Mouse (Mus musculus) ES-E14 (cell line): ENCODE measurements around the gene Fer. TPM values are rescaled to one million over a fixed set of nuclear protein-coding genes. Genes with fewer than 3 reads are reported as not detected.

Experiments used
- DNase-seq: peaks from one replicate; pipeline ENCODE4 v3.0.0-alpha.2; 2013; ENCODE audit warnings: low read depth, low spot score
- H3K27ac ChIP-seq: 2 replicates; pipeline ENCODE4 v1.5.1; 2012; ENCODE audit warnings: low read depth, mild to moderate bottlenecking, low read length, moderate library complexity, mixed read lengths; ENCODE audit not compliant: poor library complexity, insufficient read depth, severe bottlenecking
- H3K36me3 ChIP-seq: 2 replicates; pipeline ENCODE4 v1.6.1; 2012; ENCODE audit warnings: mild to moderate bottlenecking, low read length, moderate library complexity, mixed read lengths; ENCODE audit not compliant: control insufficient read depth, poor library complexity, insufficient read depth, severe bottlenecking
- H3K4me1 ChIP-seq, 2 experiments: fragments of 150-350 bp in 1 of 2; sonication (generic) in 1 of 2; 2 replicates each; pipeline ENCODE4 v1.6.1; 2012; ENCODE audit warnings: low read length in 2 of 2, mild to moderate bottlenecking in 1 of 2, mixed read lengths in 1 of 2; ENCODE audit not compliant: control insufficient read depth in 2 of 2, insufficient read depth in 2 of 2, poor library complexity in 1 of 2
- H3K4me3 ChIP-seq, 2 experiments: fragments of 150-350 bp in 1 of 2; sonication (generic) in 1 of 2; 2 replicates each; pipeline ENCODE4 v1.5.1; 2012; ENCODE audit warnings: low read length in 2 of 2, low read depth in 1 of 2, mild to moderate bottlenecking in 1 of 2, mixed read lengths in 1 of 2; ENCODE audit not compliant: insufficient read depth in 1 of 2, poor library complexity in 1 of 2, severe bottlenecking in 1 of 2
- H3K9ac ChIP-seq: 2 replicates; pipeline ENCODE4 v1.6.1; 2012; ENCODE audit warnings: low read depth, mild to moderate bottlenecking, low read length, mixed read lengths; ENCODE audit not compliant: poor library complexity, insufficient read depth, severe bottlenecking
- H3K9me3 ChIP-seq: fragments of 150-350 bp; sonication (generic); 2 replicates; pipeline ENCODE4 v1.6.1; 2012; ENCODE audit warnings: low read depth, mild to moderate bottlenecking, low read length; ENCODE audit not compliant: control insufficient read depth, insufficient read depth
- CHD2 ChIP-seq: IDR thresholded peaks from 2 replicates; pipeline ENCODE4 v1.6.1; 2014; ENCODE audit warnings: mild to moderate bottlenecking, low read depth, low read length, inconsistent platforms
- HCFC1 ChIP-seq: IDR thresholded peaks from 2 replicates; pipeline ENCODE4 v1.6.1; 2012; ENCODE audit warnings: low read length, inconsistent platforms, borderline replicate concordance; ENCODE audit not compliant: insufficient read depth
- MAFK ChIP-seq: IDR thresholded peaks from 2 replicates; pipeline ENCODE4 v1.6.1; 2014; ENCODE audit warnings: mild to moderate bottlenecking, low read depth, low read length, inconsistent platforms; ENCODE audit not compliant: insufficient read depth
- ZC3H11A ChIP-seq: IDR thresholded peaks from 2 replicates; pipeline ENCODE4 v1.6.1; 2012; ENCODE audit warnings: low read depth, mild to moderate bottlenecking, inconsistent platforms, low read length, borderline replicate concordance
- ZNF384 ChIP-seq: IDR thresholded peaks from 2 replicates; pipeline ENCODE4 v1.6.1; 2012; ENCODE audit warnings: low read depth, low read length, inconsistent platforms
- in situ Hi-C, 2 experiments: fragments of 600-800 bp; cut with MboI; formaldehyde crosslinking; loops; one replicate each; pipeline ENCODE4 v1.15.1; 2025; ENCODE audit warnings: low sequenced_read_pairs in 2 of 2, inconsistent platforms in 1 of 2; ENCODE audit not compliant: unreplicated experiment in 2 of 2
- total RNA-seq: library from RNA; depleted of rRNA; stranded (reverse); fragments of 300-350 nt; gene quantifications from 2 replicates; pipeline ENCODE4 v1.2.3, GENCODE M21; 2012

The Fer gene
- total RNA-seq, 1 experiment: 14.2 TPM

GRCm38 (mm10) chr17:63935408-63935807 is 72.5 kb downstream of the Fer start:
- Histone ChIP-seq H3K4me3 (no peak overlapping the region), H3K9me3 (no peaks in the 10 kb centered on the region), H3K4me1 (peaks cover 0 to 8% of the 10 kb centered on the region in 2 experiments; a peak in 1 of 4 replicates), H3K9ac (no peak overlapping the region), H3K27ac (no peak overlapping the region), H3K36me3 (no peaks in the 10 kb centered on the region)
- in situ Hi-C loops: no loop called here
- TF ChIP-seq ZC3H11A (no peak), CHD2 (no peak), MAFK (no peak), HCFC1 (no peak), ZNF384 (no peak)
- no peak for DNase-seq

GRCm38 (mm10) chr17:63937886-63938285 is 75.0 kb downstream of the Fer start:
- peaks cover 0 to 3% of the 10 kb centered on the region in 2 experiments; a peak in 1 of 4 replicates for H3K4me1 ChIP-seq
- H3K27ac ChIP-seq: no peak overlapping the region
- peaks cover 3% of the 10 kb centered on the region; the same call in 1 of the 2 replicates for H3K36me3 ChIP-seq
- no peaks in the 10 kb centered on the region for H3K9me3 ChIP-seq
- H3K9ac ChIP-seq: peak overlapping the region; percentile 12; the same call in 1 of the 2 replicates
- H3K4me3 ChIP-seq: peak overlapping the region; percentile 13 to 43; a peak in 1 of 4 replicates
- peak; percentile 21 for DNase-seq
- TF ChIP-seq MAFK (no peak), ZC3H11A (no peak), HCFC1 (no peak), CHD2 (no peak), ZNF384 (no peak)
- in situ Hi-C loops: no loop called here

GRCm38 (mm10) chr17:63946772-63947171 is 83.9 kb downstream of the Fer start:
- no peak overlapping the region for H3K9ac ChIP-seq

GRCm38 (mm10) chr17:63948811-63949210 is 85.9 kb downstream of the Fer start:
- Histone ChIP-seq H3K4me3 (no peak overlapping the region), H3K4me1 (no peaks in the 10 kb centered on the region), H3K27ac (no peak overlapping the region), H3K9me3 (no peaks in the 10 kb centered on the region), H3K9ac (no peak overlapping the region), H3K36me3 (no peaks in the 10 kb centered on the region)
- DNase-seq: no peak
- in situ Hi-C loops: no loop called here
- TF ChIP-seq MAFK: peak; percentile 31; the same call in 1 of the 2 replicates
- no peak for TF ChIP-seq ZNF384

More at GRCm38 (mm10) chr17:63946772-63947171, 83.9 kb downstream of the Fer start:
- Histone ChIP-seq H3K36me3 (no peaks in the 10 kb centered on the region), H3K4me3 (no peak overlapping the region), H3K27ac (no peak overlapping the region), H3K9me3 (no peaks in the 10 kb centered on the region), H3K4me1 (no peaks in the 10 kb centered on the region)
- DNase-seq: no peak
- in situ Hi-C loops: no loop called here
- TF ChIP-seq ZC3H11A: no peak
- TF ChIP-seq MAFK: peak; percentile 52

- Histone ChIP-seq H3K27ac (no peak overlapping the region), H3K4me3 (no peak overlapping the region), H3K36me3 (no peaks in the 10 kb centered on the region), H3K9ac (no peak overlapping the region), H3K4me1 (no peaks in the 10 kb centered on the region), H3K9me3 (no peaks in the 10 kb centered on the region)
- in situ Hi-C loops: no loop called here
- TF ChIP-seq ZNF384 (no peak), HCFC1 (no peak), CHD2 (no peak), MAFK (no peak), ZC3H11A (no peak)
- no peak for DNase-seq
Observed at GRCm38 (mm10) chr17:63951436-63951835, 88.6 kb downstream of the Fer start.
